Mouse (Mus musculus) activated CD4-positive, CD25-positive, alpha-beta regulatory T cell, adult 4 months (primary cell): ENCODE data around the gene Gtsf1. TPM values are rescaled to one million over a fixed set of nuclear protein-coding genes. Genes with fewer than 3 reads are reported as not detected.

Source experiments
- ATAC-seq: one replicate; pipeline ENCODE4 v1.8.0; 2017
- polyA plus RNA-seq, 2 experiments: library from polyadenylated mRNA; unstranded; fragments of 100-300 nt; shearing (Covaris generic); gene quantifications; one replicate each; pipeline ENCODE4 v1.2.1; 2017

The Gtsf1 gene
- polyA plus RNA-seq, 2 experiments from 2014 or later = not detected

DNA sequence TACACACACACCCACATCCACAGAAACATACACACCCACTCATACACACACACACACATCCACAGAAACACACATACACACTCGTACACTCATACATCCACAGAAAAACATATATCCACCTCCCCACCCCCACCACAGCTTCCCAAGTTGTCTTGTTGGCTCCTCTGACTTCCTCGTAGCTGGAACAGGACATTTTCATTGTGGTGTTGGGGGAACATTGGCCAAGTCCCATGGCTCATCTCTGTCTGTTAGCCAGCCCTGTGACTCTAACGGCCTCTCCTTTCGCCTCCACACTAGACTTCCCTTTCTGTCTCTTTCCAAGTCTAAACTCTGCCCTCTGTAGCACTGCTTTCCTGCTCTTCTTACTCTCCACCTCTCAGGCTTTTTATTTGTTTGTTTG is 72.5 kb downstream of the Gtsf1 start:
- no peak for ATAC-seq

GRCm38 (mm10) chr15:103356130-103356529 is 74.1 kb downstream of the Gtsf1 start:
- ATAC-seq = no peak

DNA sequence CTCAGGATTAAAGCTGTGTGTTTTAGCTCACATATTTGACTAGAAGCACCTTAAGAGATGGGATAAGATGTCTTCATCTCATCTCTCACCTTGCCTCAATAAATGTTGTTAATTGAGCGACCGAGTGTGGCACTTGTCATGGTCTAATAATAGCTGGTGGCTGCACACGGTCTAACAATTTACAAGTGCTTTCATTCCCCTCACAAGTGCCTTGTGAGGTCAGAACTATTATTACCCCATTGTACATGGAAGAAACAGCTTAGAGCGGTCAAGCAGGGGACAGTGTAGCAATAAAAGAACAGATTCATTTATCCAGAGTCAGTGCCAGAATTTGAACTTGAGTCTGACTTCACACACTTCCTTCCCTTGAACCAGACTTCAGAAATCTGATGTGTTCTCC is 74.8 kb downstream of the Gtsf1 start:
- ATAC-seq = no peak

GRCm38 (mm10) chr15:103354690-103355089 is 75.6 kb downstream of the Gtsf1 start:
- ATAC-seq = no peak

- ATAC-seq = no peak
These were observed 76.6 kb downstream of the Gtsf1 start for GRCm38 (mm10) chr15:103353511-103354256.

GRCm38 (mm10) chr15:103352856-103353255 is 77.4 kb downstream of the Gtsf1 start:
- peak; percentile 68 for ATAC-seq

Other genes starting within 250 kb of the Gtsf1 start
- gene Cbx5, start 190.7 kb downstream of the Gtsf1 start, polyA plus RNA-seq = 10 to 100 TPM; 30.9 to 34.2 TPM
- gene Hnrnpa1, start 190.0 kb downstream of the Gtsf1 start, polyA plus RNA-seq = 100 to 1,000 TPM; 335 to 345 TPM
- gene Nfe2, start 172.1 kb downstream of the Gtsf1 start, polyA plus RNA-seq = 1 to 10 TPM; 1.2 TPM
- 100 to 1,000 TPM; 231 to 266 TPM for gene Copz1, start 157.8 kb downstream of the Gtsf1 start, polyA plus RNA-seq
- gene Gpr84, start 119.9 kb downstream of the Gtsf1 start, polyA plus RNA-seq = not detected
- gene Zfp385a, start 90.4 kb downstream of the Gtsf1 start, polyA plus RNA-seq = not detected
- gene Itga5, start 63.7 kb downstream of the Gtsf1 start, polyA plus RNA-seq = 1 to 10 TPM; 1.3 to 2.2 TPM
- not detected for gene Gtsf2, start 18.0 kb upstream of the Gtsf1 start, polyA plus RNA-seq
- gene Nckap1l, start 23.3 kb upstream of the Gtsf1 start, polyA plus RNA-seq = 10 to 100 TPM; 65.6 to 80.2 TPM
- gene Pde1b, start 72.6 kb upstream of the Gtsf1 start, polyA plus RNA-seq = 1 to 10 TPM; 2.5 to 4.2 TPM
- gene Ppp1r1a, start 107.5 kb upstream of the Gtsf1 start, polyA plus RNA-seq = under 1 TPM in 1 of 2 experiments, not detected in 1; 0.74 TPM
- gene Glycam1, start 134.6 kb upstream of the Gtsf1 start, polyA plus RNA-seq = not detected